Mouse (Mus musculus): ENCODE measurements around the gene Fchsd2. TPM values are rescaled to one million over a fixed set of nuclear protein-coding genes. Genes with fewer than 3 reads are reported as not detected.

Gene Fchsd2
- polyA plus RNA-seq, 1 experiment from 2014 or later: 33.2 TPM

- Histone ChIP-seq H3K27ac (ENCODE audit: low read depth, low read length) (no peak overlapping the region), H3K4me3 (ENCODE audit: low read depth, low read length) (no peak overlapping the region), H3K9ac (ENCODE audit: low read length) (no peak overlapping the region), H3K4me1 (replicated peaks; ENCODE audit: control insufficient read depth, insufficient read depth, low read length) (no peaks in the 10 kb centered on the region), H3K4me2 (ENCODE audit: low read depth, low read length, severe bottlenecking) (no peak overlapping the region), H3K27me3 (ENCODE audit: control insufficient read depth, insufficient read depth, low read length) (no peaks in the 10 kb centered on the region), H3K36me3 (ENCODE audit: control insufficient read depth, insufficient read depth, low read length) (no peaks in the 10 kb centered on the region; the same call in 1 of the 2 replicates), H3K9me3 (ENCODE audit: control insufficient read depth, low read length) (no peaks in the 10 kb centered on the region)
- no peak for ATAC-seq (replicated peaks; ENCODE audit: low FRiP score)
- 85% methylated on average over 4 of the region's 4 CpGs for WGBS
- DNase-seq (ENCODE audit: low spot score): no peak
These were observed 169.4 kb downstream of the Fchsd2 start for GRCm38 (mm10) chr7:101261941-101262546.

DNA sequence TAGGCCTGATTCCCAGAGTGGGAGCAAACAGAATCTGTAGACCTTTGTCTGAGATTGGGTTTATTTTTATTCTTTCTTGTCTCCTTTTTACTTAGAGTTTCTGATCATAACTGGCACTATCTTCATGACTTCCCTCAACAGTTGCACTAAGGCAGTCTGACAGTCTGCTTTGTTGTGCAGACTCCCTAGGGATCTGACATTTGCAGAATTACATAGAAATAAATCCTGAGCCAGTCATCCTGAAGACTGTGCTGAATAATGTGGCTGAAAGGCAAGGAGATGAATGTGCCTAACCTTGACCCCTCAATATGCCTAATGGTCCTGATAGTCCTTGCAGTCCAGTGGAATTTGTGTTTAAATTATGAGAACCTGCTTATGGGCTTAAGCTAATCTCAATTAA lies 170.8 kb downstream of the Fchsd2 start:
- no peaks in the 10 kb centered on the region for H3K9me3 ChIP-seq (ENCODE audit: control insufficient read depth, low read length)
- no peaks in the 10 kb centered on the region for H3K4me1 ChIP-seq (replicated peaks; ENCODE audit: control insufficient read depth, insufficient read depth, low read length)
- DNase-seq (ENCODE audit: low spot score) (no peak), ATAC-seq (replicated peaks; ENCODE audit: low FRiP score) (no peak)
- H3K9ac ChIP-seq (ENCODE audit: low read length): no peak overlapping the region
- no peaks in the 10 kb centered on the region; the same call in 1 of the 2 replicates for H3K36me3 ChIP-seq (ENCODE audit: control insufficient read depth, insufficient read depth, low read length)
- H3K27ac ChIP-seq (ENCODE audit: low read depth, low read length): no peak overlapping the region
- no peaks in the 10 kb centered on the region for H3K27me3 ChIP-seq (ENCODE audit: control insufficient read depth, insufficient read depth, low read length)
- no peak overlapping the region for H3K4me3 ChIP-seq (ENCODE audit: low read depth, low read length)
- no peak overlapping the region for H3K4me2 ChIP-seq (ENCODE audit: low read depth, low read length, severe bottlenecking)

GRCm38 (mm10) chr7:101267457-101268259 lies 175.0 kb downstream of the Fchsd2 start:
- Histone ChIP-seq H3K9ac (ENCODE audit: low read length) (no peak overlapping the region), H3K27me3 (ENCODE audit: control insufficient read depth, insufficient read depth, low read length) (no peaks in the 10 kb centered on the region), H3K9me3 (ENCODE audit: control insufficient read depth, low read length) (no peaks in the 10 kb centered on the region), H3K4me2 (ENCODE audit: low read depth, low read length, severe bottlenecking) (no peak overlapping the region), H3K36me3 (ENCODE audit: control insufficient read depth, insufficient read depth, low read length) (no peaks in the 10 kb centered on the region), H3K4me3 (ENCODE audit: low read depth, low read length) (no peak overlapping the region), H3K27ac (ENCODE audit: low read depth, low read length) (no peak overlapping the region), H3K4me1 (replicated peaks; ENCODE audit: control insufficient read depth, insufficient read depth, low read length) (no peaks in the 10 kb centered on the region)
- DNase-seq (ENCODE audit: low spot score): no peak
- 84% methylated on average over 3 of the region's 3 CpGs for WGBS
- ATAC-seq (replicated peaks; ENCODE audit: low FRiP score): no peak

DNA sequence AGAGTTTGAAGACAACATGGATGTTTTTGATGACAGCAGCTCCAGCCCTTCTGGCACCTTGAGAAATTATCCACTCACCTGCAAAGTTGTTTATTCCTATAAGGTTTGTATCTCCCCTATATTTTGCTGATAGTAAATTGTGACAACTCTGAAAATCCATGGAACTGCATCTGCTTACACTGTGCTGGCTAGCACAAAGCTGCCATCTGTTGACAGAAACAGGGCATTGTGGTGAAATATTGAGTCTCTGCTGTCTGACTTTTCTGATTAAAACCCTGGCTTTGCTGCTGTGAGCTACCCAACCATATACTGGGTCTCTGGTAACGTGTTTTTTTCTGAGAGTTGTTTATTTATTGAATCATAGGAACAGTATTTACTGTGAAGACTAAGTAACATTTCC lies 178.9 kb downstream of the Fchsd2 start:
- DNase-seq (ENCODE audit: low spot score) (no peak), ATAC-seq (replicated peaks; ENCODE audit: low FRiP score) (no peak)
- Histone ChIP-seq H3K4me3 (ENCODE audit: low read depth, low read length) (no peak overlapping the region), H3K4me1 (replicated peaks; ENCODE audit: control insufficient read depth, insufficient read depth, low read length) (no peaks in the 10 kb centered on the region), H3K27me3 (ENCODE audit: control insufficient read depth, insufficient read depth, low read length) (no peaks in the 10 kb centered on the region), H3K9ac (ENCODE audit: low read length) (no peak overlapping the region), H3K36me3 (ENCODE audit: control insufficient read depth, insufficient read depth, low read length) (no peaks in the 10 kb centered on the region; the same call in 1 of the 2 replicates), H3K4me2 (ENCODE audit: low read depth, low read length, severe bottlenecking) (no peak overlapping the region), H3K9me3 (ENCODE audit: control insufficient read depth, low read length) (no peaks in the 10 kb centered on the region), H3K27ac (ENCODE audit: low read depth, low read length) (no peak overlapping the region)
- WGBS: 78% methylated on average over 1 of the region's 1 CpGs

GRCm38 (mm10) chr7:101272466-101273160 lies 179.9 kb downstream of the Fchsd2 start:
- H3K4me3 ChIP-seq (ENCODE audit: low read depth, low read length): no peak overlapping the region
- no peak overlapping the region for H3K27ac ChIP-seq (ENCODE audit: low read depth, low read length)
- no peak for DNase-seq (ENCODE audit: low spot score)
- no peak overlapping the region for H3K9ac ChIP-seq (ENCODE audit: low read length)
- H3K9me3 ChIP-seq (ENCODE audit: control insufficient read depth, low read length): no peaks in the 10 kb centered on the region
- H3K36me3 ChIP-seq (ENCODE audit: control insufficient read depth, insufficient read depth, low read length): no peaks in the 10 kb centered on the region; the same call in 1 of the 2 replicates
- WGBS: 93% methylated on average over 8 of the region's 8 CpGs
- H3K27me3 ChIP-seq (ENCODE audit: control insufficient read depth, insufficient read depth, low read length): no peaks in the 10 kb centered on the region
- no peak for ATAC-seq (replicated peaks; ENCODE audit: low FRiP score)
- H3K4me1 ChIP-seq (replicated peaks; ENCODE audit: control insufficient read depth, insufficient read depth, low read length): no peaks in the 10 kb centered on the region
- H3K4me2 ChIP-seq (ENCODE audit: low read depth, low read length, severe bottlenecking): no peak overlapping the region

- Histone ChIP-seq H3K36me3 (ENCODE audit: control insufficient read depth, insufficient read depth, low read length) (peaks cover 3% of the 10 kb centered on the region; the same call in 1 of the 2 replicates), H3K9me3 (ENCODE audit: control insufficient read depth, low read length) (no peaks in the 10 kb centered on the region)
- WGBS: 92% methylated on average over 3 of the region's 3 CpGs
These were observed 190.1 kb downstream of the Fchsd2 start for GRCm38 (mm10) chr7:101282721-101283120.

DNA sequence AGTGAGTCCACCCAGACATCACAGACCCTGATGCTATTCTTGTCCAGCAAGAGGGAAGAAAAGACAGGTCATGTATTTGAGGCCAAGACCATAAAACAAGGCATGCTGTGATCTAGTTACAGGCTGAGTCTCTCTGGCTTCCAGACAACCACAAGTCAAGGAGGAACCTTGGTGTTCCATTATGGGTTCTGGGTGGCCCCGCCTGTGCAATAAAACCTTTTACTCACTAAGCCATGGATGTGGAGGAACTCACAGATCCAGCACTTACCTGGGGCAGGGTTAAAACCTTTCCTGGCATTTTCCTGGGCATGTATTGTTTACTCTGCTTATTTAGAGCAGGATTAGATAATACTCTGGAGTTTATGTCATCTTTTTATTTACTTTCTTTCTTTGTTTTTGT lies 191.8 kb downstream of the Fchsd2 start:
- Histone ChIP-seq H3K9ac (ENCODE audit: low read length) (no peak overlapping the region), H3K27ac (ENCODE audit: low read depth, low read length) (no peak overlapping the region), H3K4me1 (replicated peaks; ENCODE audit: control insufficient read depth, insufficient read depth, low read length) (no peaks in the 10 kb centered on the region), H3K36me3 (ENCODE audit: control insufficient read depth, insufficient read depth, low read length) (peaks cover 3% of the 10 kb centered on the region; the same call in 1 of the 2 replicates), H3K4me2 (ENCODE audit: low read depth, low read length, severe bottlenecking) (no peak overlapping the region), H3K27me3 (ENCODE audit: control insufficient read depth, insufficient read depth, low read length) (no peaks in the 10 kb centered on the region), H3K4me3 (ENCODE audit: low read depth, low read length) (no peak overlapping the region), H3K9me3 (ENCODE audit: control insufficient read depth, low read length) (no peaks in the 10 kb centered on the region)
- 85% methylated on average over 1 of the region's 1 CpGs for WGBS
- no peak for DNase-seq (ENCODE audit: low spot score)
- no peak for ATAC-seq (replicated peaks; ENCODE audit: low FRiP score)

More at GRCm38 (mm10) chr7:101282721-101283120, 190.1 kb downstream of the Fchsd2 start:
- Histone ChIP-seq H3K27ac (ENCODE audit: low read depth, low read length) (no peak overlapping the region), H3K9ac (ENCODE audit: low read length) (no peak overlapping the region), H3K27me3 (ENCODE audit: control insufficient read depth, insufficient read depth, low read length) (no peaks in the 10 kb centered on the region), H3K4me2 (ENCODE audit: low read depth, low read length, severe bottlenecking) (no peak overlapping the region), H3K4me1 (replicated peaks; ENCODE audit: control insufficient read depth, insufficient read depth, low read length) (no peaks in the 10 kb centered on the region), H3K4me3 (ENCODE audit: low read depth, low read length) (no peak overlapping the region)
- ATAC-seq (replicated peaks; ENCODE audit: low FRiP score) (no peak), DNase-seq (ENCODE audit: low spot score) (no peak)

- Histone ChIP-seq H3K9me3 (ENCODE audit: control insufficient read depth, low read length) (no peaks in the 10 kb centered on the region), H3K27ac (ENCODE audit: low read depth, low read length) (no peak overlapping the region), H3K9ac (ENCODE audit: low read length) (no peak overlapping the region; the same call in 1 of the 2 replicates), H3K4me2 (ENCODE audit: low read depth, low read length, severe bottlenecking) (no peak overlapping the region), H3K27me3 (ENCODE audit: control insufficient read depth, insufficient read depth, low read length) (no peaks in the 10 kb centered on the region), H3K36me3 (ENCODE audit: control insufficient read depth, insufficient read depth, low read length) (peaks cover 3% of the 10 kb centered on the region; the same call in 1 of the 2 replicates), H3K4me1 (replicated peaks; ENCODE audit: control insufficient read depth, insufficient read depth, low read length) (no peaks in the 10 kb centered on the region), H3K4me3 (ENCODE audit: low read depth, low read length) (no peak overlapping the region)
- ATAC-seq (replicated peaks; ENCODE audit: low FRiP score) (no peak), DNase-seq (ENCODE audit: low spot score) (no peak)
- WGBS: 80% methylated on average over 4 of the region's 4 CpGs
These were observed 194.2 kb downstream of the Fchsd2 start for GRCm38 (mm10) chr7:101286891-101287290.
